Mouse (Mus musculus) stomach, postnatal 0 days (tissue): ENCODE results near the gene Sugct. TPM values are rescaled to one million over a fixed set of nuclear protein-coding genes. Genes with fewer than 3 reads are reported as not detected.

Experiments
- ATAC-seq: fragments of 200-750 bp; cut with Nextera tagmentation; 2 replicates; pipeline ENCODE4 v1.8.0; 2017; ENCODE audit not compliant: low FRiP score, low TSS enrichment
- DNase-seq: peaks from one replicate; pipeline ENCODE4 v3.0.0-alpha.2; 2016; ENCODE audit warnings: low spot score
- H3K27ac ChIP-seq: fragments of 300-500 bp; sonication (generic); replicated peaks from 2 replicates; pipeline ENCODE4 v1.5.1; 2014; ENCODE audit warnings: mild to moderate bottlenecking, control low read depth
- H3K27me3 ChIP-seq: fragments of 300-500 bp; sonication (generic); 2 replicates; pipeline ENCODE4 v1.6.1; 2014; ENCODE audit warnings: low read length; ENCODE audit not compliant: control insufficient read depth, insufficient read depth
- H3K36me3 ChIP-seq: fragments of 300-500 bp; sonication (generic); 2 replicates; pipeline ENCODE4 v1.6.1; 2014; ENCODE audit warnings: low read length, mixed read lengths; ENCODE audit not compliant: control insufficient read depth, insufficient read depth
- H3K4me1 ChIP-seq: fragments of 300-500 bp; sonication (generic); replicated peaks from 2 replicates; pipeline ENCODE4 v1.6.1; 2014; ENCODE audit warnings: antibody characterized with exemption; ENCODE audit not compliant: control insufficient read depth, insufficient read depth
- H3K4me2 ChIP-seq: fragments of 300-500 bp; sonication (generic); replicated peaks from 2 replicates; pipeline ENCODE4 v1.6.1; 2014; ENCODE audit warnings: low read depth, mild to moderate bottlenecking, control low read depth, moderate library complexity
- H3K4me3 ChIP-seq: fragments of 300-500 bp; sonication (generic); 2 replicates; pipeline ENCODE4 v1.5.1; 2014; ENCODE audit warnings: low read depth, low read length, control low read depth
- H3K9ac ChIP-seq: fragments of 300-500 bp; sonication (generic); 2 replicates; pipeline ENCODE4 v1.6.1; 2014; ENCODE audit warnings: mild to moderate bottlenecking, low read length, control low read depth, mixed read lengths
- H3K9me3 ChIP-seq: fragments of 300-500 bp; sonication (generic); 2 replicates; pipeline ENCODE4 v1.6.1; 2016; ENCODE audit warnings: low read length; ENCODE audit not compliant: control insufficient read depth
- CTCF ChIP-seq: IDR thresholded peaks from 2 replicates; pipeline ENCODE4 v1.5.1; 2016; ENCODE audit warnings: antibody characterized with exemption, low read depth, mild to moderate bottlenecking, moderate library complexity
- EP300 ChIP-seq: optimal IDR thresholded peaks from 2 replicates; pipeline ENCODE3; 2016; ENCODE audit warnings: antibody characterized with exemption
- WGBS: fragments of 180-500 bp; shearing (Covaris S2); extraction: QIAGEN DNeasy Blood & Tissue Kit; methylation state at CpG from one replicate; pipeline ENCODE4 v1.1.7; 2014; 5-methylcytosine and 5-hydroxymethylcytosine counted together
- polyA plus RNA-seq: library from polyadenylated mRNA; unstranded; fragments of >200 nt; fragmentation: Nextera tagmentation; extraction: Ambion mirVana; gene quantifications from 2 replicates; pipeline ENCODE4 v1.2.1, GENCODE M21; 2015

The Sugct gene
- polyA plus RNA-seq, 1 experiment from 2014 or later = 6.1 TPM

DNA sequence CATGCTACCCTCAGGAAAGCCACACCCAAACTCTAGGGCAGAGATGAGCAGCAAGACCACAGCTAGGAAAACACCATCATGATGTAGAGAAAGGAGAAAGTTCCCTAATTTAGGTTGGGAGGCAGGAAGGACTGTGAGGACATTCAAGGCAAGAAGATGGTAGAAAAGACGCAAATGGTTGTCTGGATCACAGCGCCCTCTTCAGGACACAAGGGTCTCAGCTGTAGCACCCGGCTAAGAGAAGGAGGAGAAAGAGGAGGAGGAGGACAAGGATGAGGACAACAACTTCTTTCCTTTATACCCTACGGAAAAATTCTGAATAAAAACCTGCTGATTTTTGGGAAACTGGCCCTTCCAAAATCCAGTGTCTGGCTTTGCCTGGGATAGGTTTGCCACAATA is 774.0 kb downstream of the Sugct start:
- Histone ChIP-seq H3K27me3 (no peaks in the 10 kb centered on the region), H3K4me1 (no peaks in the 10 kb centered on the region), H3K9ac (no peak overlapping the region), H3K27ac (no peak overlapping the region), H3K4me3 (no peak overlapping the region), H3K4me2 (no peak overlapping the region), H3K9me3 (no peaks in the 10 kb centered on the region), H3K36me3 (no peaks in the 10 kb centered on the region)
- TF ChIP-seq CTCF (peak; percentile 41), EP300 (no peak)
- ATAC-seq (no peak), DNase-seq (no peak)
- 45% methylated on average over 4 of the region's 4 CpGs for WGBS

DNA sequence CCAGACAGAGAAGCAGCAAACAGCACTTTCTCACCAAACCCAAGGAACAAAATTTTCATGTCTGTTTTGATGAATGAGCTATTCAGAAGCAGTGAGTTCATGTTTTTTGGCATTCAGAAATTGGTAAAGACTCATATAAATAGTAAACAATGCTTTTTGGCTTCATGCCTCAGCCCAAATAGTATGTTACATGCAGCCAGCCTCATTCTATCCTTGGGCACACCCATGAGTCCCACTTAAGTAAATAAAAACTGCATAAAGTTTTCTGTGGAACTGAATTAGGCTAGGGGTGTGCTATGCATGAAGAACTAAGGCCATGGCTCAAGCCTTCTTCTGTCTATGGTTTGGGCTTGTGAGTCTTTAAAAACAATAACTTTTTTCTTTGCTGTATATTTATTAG is 779.7 kb downstream of the Sugct start:
- Histone ChIP-seq H3K9me3 (no peaks in the 10 kb centered on the region), H3K9ac (no peak overlapping the region), H3K4me3 (no peak overlapping the region), H3K27me3 (no peaks in the 10 kb centered on the region), H3K27ac (no peak overlapping the region), H3K36me3 (no peaks in the 10 kb centered on the region), H3K4me2 (no peak overlapping the region), H3K4me1 (no peaks in the 10 kb centered on the region)
- no peak for ATAC-seq
- no peak for TF ChIP-seq EP300
- no peak for TF ChIP-seq CTCF
- DNase-seq = no peak

DNA sequence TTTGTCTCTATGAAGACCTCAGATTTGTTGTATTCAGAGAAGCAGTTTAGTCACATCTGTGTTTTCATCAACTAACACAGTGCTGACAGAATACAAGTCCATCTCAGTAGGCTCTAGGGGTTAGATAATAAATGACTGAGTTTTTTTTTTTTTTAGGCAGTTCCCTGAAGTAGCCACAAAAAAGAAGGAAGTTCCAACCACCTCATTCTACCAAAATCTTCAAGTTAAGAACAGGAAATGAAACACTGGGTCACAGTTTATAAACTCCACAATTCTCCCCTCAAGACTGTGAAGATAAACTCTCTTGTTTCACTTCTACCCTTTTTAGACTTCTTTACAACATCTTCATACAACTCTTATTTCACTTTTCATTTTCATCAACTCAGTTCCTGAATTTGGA is 783.1 kb downstream of the Sugct start:
- ATAC-seq = no peak

DNA sequence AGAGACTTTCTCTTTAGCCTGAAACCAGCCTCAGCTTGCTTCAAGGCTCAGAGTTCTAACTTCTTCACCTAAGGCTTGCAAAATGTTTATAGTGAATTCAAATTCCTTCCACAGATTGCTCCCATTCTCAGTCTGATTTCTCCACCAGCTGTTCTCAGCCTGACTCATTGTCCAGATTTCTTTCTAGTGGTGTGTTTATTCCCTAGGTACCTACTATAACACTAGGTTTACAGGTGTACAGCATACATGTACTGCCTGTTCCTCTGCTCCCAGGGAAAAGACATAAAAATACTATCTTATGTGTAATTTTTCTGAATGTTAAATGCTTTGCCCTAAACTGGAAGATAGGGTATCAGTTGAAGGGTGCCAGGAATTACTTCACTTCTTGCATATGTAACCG is 788.4 kb downstream of the Sugct start:
- H3K4me3 ChIP-seq = no peak overlapping the region
- ATAC-seq = no peak
- no peaks in the 10 kb centered on the region for H3K9me3 ChIP-seq
- DNase-seq = no peak
- 65% methylated on average over 1 of the region's 1 CpGs for WGBS
- H3K27me3 ChIP-seq = no peaks in the 10 kb centered on the region
- no peak overlapping the region for H3K27ac ChIP-seq
- H3K9ac ChIP-seq = no peak overlapping the region
- H3K4me1 ChIP-seq = no peaks in the 10 kb centered on the region
- TF ChIP-seq CTCF (no peak), EP300 (no peak)
- H3K36me3 ChIP-seq = no peaks in the 10 kb centered on the region
- no peak overlapping the region for H3K4me2 ChIP-seq

More for the DNA sequence above, 783.1 kb downstream of the Sugct start:
- Histone ChIP-seq H3K9me3 (no peaks in the 10 kb centered on the region), H3K4me1 (no peaks in the 10 kb centered on the region), H3K27ac (no peak overlapping the region), H3K4me3 (no peak overlapping the region), H3K9ac (no peak overlapping the region), H3K4me2 (no peak overlapping the region), H3K36me3 (no peaks in the 10 kb centered on the region), H3K27me3 (no peaks in the 10 kb centered on the region)
- DNase-seq = no peak
- TF ChIP-seq CTCF (no peak), EP300 (no peak)

DNA sequence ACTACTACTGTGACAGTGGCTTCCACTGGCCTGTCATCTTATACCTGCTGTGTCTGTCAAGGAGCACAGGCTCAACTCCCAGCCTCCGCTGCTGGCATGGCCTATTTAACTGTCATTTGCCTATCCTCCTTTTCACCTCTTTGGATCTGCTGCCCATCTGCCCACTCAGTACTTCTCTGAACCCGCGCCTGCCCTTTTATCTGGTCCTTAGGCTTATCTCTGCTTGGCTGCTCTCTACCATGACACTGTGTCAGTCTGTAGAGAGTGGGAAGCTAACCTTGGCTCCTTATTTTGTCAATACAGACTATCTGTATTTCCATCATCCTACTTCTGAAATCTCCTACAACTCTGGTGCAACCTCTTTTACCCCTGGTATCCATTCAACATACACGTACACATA is 793.9 kb downstream of the Sugct start:
- Histone ChIP-seq H3K27ac (no peak overlapping the region), H3K4me1 (no peaks in the 10 kb centered on the region), H3K4me2 (no peak overlapping the region), H3K4me3 (no peak overlapping the region), H3K27me3 (no peaks in the 10 kb centered on the region), H3K9ac (no peak overlapping the region), H3K9me3 (no peaks in the 10 kb centered on the region), H3K36me3 (no peaks in the 10 kb centered on the region)
- DNase-seq = no peak
- 92% methylated on average over 4 of the region's 4 CpGs for WGBS
- no peak for ATAC-seq
- no peak for TF ChIP-seq CTCF
- no peak for TF ChIP-seq EP300

DNA sequence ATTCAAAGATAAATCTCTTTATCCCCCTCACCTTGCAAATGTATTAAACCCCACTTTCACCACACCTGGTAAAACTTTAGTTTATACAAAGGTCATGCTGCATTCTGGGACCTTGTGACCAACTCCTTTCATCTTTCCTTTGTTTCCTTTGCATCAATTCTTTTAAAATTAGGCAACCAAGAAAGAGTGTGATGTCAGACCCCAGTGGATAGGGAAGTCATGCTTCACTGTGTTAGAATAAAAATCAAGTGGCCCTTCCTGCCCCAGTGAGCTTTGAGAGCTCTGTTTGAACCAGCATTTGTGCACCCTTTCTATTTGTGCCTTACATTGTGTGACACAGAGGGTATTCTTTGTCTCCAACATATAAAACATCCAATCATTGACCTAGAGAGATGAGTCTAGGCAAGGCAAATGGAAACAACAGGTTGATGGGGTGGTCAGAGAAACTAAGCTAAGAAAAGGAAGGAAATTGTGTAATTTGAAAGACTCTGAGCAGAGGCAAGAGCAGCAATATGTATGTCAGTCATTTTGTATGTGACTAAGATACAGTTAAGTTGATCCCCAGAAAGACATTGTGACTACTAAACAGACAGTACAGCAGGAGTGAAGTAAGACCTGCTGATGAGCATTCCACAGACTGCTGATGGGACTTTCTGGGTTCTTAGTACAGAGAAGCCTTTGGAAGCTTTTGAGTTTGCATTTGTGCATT is 797.1 kb downstream of the Sugct start:
- Histone ChIP-seq H3K27ac (no peak overlapping the region), H3K36me3 (no peaks in the 10 kb centered on the region), H3K4me2 (no peak overlapping the region), H3K9me3 (no peaks in the 10 kb centered on the region), H3K4me3 (no peak overlapping the region), H3K27me3 (no peaks in the 10 kb centered on the region), H3K4me1 (no peaks in the 10 kb centered on the region), H3K9ac (no peak overlapping the region)
- ATAC-seq (no peak), DNase-seq (no peak)
- TF ChIP-seq EP300 (no peak), CTCF (no peak)
